Mouse (Mus musculus): Measurements from ENCODE around the gene Il2rb.

The Il2rb gene

DNA sequence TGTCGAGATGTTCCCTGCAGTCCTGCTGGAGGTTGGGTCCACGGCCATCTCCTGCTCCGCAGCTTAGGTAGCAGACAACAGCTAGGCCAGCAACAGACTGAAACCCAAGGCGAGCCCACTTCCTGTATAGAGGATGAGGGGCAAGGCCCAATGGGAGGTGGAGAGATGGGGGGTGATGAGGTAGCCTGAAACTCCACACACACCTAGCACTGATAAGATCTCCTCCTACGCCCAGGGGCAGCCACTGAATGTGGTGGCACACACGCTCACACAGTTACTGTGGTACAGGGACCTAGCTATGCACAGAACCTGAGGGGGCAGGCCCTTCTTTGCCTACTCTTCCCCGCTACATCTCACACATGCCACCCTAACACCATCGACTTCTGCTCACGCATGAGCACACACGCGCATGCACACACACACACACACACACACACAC is at the start of gene Il2rb:
Il2rb (minus strand) TSS at position 304 of the 439 bp plus-strand sequence.
- no peak for DNase-seq

- DNase-seq, result no peak
Observed at GRCm38 (mm10) chr15:78544561-78545001, 49.5 kb upstream of the Il2rb start, which contains the start of gene Sstr3. Gene Sstr3 (minus strand): TSS chr15:78544685.

DNA sequence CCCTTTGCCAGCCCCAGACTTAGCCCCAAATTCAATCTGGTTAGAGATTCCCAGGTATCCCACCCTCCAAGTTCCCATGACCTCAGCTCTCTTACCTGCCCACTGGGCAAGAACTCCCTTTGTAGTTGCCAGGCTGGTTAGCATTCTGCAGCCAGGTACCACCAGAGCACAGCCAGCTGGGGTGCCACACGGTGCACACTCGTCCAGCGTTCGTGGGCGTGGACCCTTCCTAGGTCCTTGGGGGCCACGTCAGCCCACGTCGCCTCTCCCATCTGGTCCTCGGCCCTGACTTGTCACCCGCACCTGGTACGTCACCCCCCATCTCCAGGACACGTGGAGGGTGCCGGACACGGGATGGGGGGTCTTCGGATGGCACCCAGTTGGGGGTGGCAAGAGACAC is 49.0 kb upstream of the Il2rb start:
- no peak for DNase-seq

DNA sequence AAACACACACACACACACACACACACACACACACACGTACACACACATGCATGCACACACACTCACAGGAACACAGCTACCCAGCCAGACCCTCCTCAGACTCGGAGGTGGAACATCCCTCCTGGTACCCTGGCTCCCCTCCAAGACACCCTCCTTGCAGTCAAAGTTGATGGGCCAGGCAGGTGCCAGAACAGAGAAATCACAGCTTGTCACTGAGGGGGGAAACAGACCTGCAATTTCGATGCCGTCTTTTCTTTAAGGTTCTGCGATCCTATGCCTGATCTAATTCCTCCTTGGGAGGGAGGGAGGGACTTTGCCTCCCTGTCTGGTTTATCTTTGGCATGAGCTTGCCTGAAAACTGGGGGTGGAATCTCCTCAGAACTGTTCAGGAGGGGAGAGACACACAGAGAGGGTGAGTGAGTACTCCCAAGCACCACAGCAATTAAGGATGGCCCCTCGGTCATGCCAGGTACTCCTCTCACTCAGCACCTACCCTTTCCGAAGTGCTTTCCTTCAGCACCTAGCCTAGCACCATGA is 47.8 kb upstream of the Il2rb start:
- no peak for DNase-seq

- DNase-seq, result peak; percentile 37
Observed at GRCm38 (mm10) chr15:78542098-78542766, 47.2 kb upstream of the Il2rb start.

DNA sequence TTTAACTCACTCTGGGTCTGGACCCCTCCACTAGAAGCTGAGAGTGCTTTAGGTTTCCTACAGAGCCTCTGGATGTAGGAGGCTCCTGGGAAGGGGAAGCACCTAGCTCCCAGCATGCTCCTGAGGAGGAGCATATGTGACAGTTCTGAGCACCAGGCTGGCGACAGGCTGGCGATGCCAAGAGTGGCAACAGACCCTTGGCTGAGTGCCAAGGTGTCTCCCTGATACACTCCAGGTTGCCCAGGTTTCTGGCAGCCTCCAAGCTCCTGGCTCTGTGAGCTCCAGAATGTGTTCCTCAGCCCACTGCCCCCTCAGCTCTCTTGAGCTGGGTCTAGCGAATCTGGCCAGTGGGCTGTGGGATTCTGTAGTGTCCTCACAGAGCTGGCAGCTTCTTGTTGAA is 46.5 kb upstream of the Il2rb start:
- DNase-seq, result no peak

GRCm38 (mm10) chr15:78541036-78541435 is 46.0 kb upstream of the Il2rb start:
- no peak for DNase-seq

GRCm38 (mm10) chr15:78535723-78536421 is 40.8 kb upstream of the Il2rb start:
- DNase-seq, result no peak

DNA sequence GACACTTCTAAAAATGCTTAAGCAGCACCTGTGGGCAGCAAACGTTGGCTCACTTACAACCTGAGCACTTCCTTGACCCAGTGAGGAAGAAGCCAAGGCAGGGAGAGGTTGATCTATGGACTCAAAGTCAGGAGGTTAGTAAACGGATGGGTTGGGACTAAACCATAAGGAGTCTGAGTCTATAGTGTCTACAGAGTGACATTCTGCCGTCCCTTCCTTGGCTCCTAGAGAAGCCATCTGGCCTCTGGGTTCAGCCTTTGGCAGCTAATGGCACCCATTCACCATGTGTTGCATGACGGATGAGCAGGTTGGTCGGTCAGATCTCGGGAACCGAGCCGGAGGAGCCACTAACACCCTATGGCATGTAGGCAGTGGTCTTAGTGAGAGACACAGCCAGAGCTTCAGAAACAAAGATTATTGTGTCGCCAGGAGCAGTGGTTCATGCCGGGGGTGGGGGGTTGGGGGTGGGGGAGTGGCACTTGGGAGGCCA is 38.3 kb upstream of the Il2rb start:
- peak; percentile 42 for DNase-seq

GRCm38 (mm10) chr15:78532566-78533345 is 37.7 kb upstream of the Il2rb start:
- DNase-seq, result no peak

GRCm38 (mm10) chr15:78531901-78532469 is 36.9 kb upstream of the Il2rb start:
- DNase-seq, result peak; percentile 99

- DNase-seq, result no peak
Observed at GRCm38 (mm10) chr15:78531451-78531720, 36.3 kb upstream of the Il2rb start.

DNA sequence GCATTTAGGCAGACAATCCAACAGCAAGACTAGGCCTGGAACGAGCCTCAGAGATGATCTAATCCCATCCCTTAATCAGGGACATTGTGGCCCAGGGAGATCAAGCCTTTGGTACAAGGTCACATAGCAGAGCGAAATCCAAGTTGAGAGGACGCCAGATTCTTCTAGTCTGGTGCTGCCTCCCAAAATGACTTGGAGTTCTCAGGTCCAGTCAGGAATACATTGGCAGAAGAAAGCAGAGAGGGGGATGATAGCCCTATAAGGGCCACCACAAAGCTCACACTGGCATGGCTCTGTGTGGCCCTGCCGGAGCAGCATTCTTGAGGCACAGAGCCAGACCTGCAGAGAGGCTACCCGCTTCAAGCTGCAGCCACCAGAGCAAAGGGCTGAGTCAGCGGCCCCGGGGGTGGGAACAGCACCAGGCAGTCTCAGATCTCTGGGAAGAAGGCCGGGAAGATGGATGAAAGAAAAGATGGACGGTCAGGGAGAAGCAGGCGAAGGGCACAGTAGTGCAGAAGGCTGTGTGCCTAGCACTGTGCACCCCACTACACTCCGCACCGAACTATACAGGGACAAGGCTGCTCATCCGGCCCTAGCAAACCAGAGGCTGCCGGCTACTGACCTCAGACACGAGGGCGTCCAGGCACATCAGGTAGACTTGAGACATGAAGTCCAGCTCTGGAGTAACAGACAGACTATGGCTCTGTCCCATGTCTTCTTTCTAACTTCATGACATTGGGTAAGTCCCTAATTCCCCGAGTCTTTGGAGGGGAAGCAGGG is 35.8 kb upstream of the Il2rb start, which contains the start of gene C1qtnf6:
C1qtnf6 (minus strand) TSS at position 746 of the 780 bp plus-strand sequence.
- peak; percentile 57 for DNase-seq

DNA sequence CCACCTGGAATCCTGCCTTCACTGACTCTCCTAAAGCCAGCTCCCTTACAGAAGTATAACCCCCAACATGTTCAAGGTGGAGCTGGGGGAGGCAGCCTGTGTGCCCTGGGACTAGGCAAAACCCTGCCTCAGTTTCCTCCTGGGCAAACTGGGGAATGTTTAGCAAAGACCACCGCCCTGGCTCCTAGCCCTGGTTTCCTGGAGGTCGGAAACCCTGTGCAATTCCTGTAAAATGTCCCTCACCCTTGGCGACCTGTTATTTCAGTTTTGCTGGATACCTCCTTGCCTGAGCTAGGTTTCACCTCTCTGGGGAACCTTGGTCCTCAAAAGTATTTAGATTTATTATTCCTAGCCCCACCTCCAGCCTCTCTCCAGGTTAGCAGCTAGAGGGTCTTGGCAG is 35.1 kb upstream of the Il2rb start:
- DNase-seq, result no peak

DNA sequence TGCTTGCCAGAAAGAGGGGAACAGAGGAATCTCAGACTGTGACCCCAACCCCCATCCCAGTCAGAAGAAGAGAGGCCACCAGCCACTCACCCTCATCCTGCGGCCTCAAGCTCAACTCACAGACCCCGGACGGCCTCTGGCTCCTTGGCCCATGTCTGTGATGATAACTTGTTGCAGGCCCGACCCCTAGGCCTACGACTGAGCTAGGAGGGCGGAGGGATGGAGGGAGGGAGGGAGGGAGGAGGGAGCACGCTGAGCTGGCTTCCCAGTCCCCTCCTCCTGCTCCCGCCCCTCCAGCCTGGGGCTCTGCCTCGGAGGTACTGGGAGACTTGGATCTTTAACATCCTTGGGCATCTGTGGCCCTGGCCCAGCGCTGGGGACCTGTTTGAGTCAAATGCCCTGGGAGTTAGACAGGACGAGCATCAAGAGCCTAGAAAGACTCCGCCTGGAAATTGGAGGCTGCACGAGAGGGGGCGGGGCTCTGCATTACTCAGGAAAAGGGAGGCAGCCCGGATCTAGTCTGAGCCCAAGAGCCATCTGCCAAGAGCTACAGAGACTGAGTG is 34.4 kb upstream of the Il2rb start:
- peak; percentile 47 for DNase-seq

DNA sequence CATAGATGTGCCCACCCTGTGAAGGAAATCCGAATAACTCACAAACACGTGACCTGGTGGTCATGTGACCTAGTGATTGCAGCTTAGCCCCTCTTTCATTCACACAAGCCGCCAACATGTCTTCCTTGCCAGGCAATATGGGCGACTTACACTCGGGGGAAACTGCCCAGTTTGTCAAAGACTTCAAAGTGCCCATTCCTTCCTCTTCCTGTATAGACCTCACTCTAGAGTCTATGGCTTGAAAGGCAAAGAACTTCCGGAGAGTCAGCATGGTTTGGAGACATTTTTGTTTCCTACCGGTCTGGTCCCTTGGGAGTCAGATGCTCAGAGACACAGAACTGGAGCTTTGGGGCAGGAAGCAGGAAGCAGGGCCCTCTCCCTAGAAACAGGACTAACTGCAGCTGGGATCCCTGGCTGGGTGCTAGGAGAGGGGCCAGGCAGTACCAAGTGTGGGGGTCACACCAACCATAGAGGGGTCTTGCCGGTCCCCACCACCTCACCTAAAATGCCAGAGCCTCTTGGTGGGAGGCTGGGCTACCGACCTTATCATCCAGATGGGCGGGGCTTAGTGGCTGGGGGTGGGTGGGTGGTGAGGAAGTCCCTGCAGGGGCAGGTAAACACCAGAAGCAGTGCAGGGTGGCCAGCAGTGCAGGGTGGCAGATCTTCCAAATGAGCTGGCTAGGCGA is 33.8 kb upstream of the Il2rb start:
- peak; percentile 51 for DNase-seq

- peak; percentile 21 for DNase-seq
Observed at GRCm38 (mm10) chr15:78527973-78528372, 32.9 kb upstream of the Il2rb start.

- DNase-seq, result no peak
Observed at GRCm38 (mm10) chr15:78524163-78524562, 29.1 kb upstream of the Il2rb start.

GRCm38 (mm10) chr15:78521892-78522291 is 26.8 kb upstream of the Il2rb start:
- DNase-seq, result no peak

GRCm38 (mm10) chr15:78521331-78521730 is 26.3 kb upstream of the Il2rb start:
- DNase-seq, result no peak

GRCm38 (mm10) chr15:78520112-78520715 is 25.1 kb upstream of the Il2rb start:
- peak; percentile 49 for DNase-seq

Data from kidney, adult 11 months (tissue).